Comparison of ENCODE assay signal across 25 mouse cellular contexts in the genomic region with DNA sequence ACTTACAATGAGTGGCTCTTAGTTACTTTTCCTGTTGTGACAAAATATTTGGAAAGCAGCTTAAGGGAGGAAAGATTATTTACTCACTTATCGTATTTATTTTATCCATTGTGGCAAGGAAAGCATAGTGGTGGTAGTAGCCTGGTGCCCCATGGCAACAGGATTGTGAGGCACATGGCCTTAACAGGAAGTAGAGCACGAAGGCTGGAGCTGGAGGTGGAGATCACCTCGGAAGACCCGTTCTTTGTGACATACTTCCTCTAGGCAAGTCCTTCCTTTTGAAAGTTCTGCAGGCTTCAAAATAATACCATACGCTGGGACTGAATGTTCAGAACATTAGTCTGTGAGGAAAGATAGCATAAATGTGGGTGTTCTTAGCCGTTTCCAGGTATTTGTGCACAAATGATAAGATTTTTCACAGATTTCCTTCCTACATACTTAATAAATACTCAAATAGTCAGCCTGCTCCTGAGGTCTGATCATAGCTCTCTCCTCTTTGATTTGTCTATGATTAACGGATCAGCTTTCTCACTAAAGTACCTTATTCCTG.
DNase-seq lines count a peak whose midpoint lies in the region; TF ChIP-seq lines count a peak whose summit lies in the region.
"Had no signal": no experiment of that assay in that cellular context is flagged by ENCODE, and none has a peak within 500 bp of the region (broad histone marks: within the 10 kb centered on the region; RNA-seq: fewer than 3 reads in every experiment).

No protein-coding gene starts in this region.

- peaks cover 13% of the 10 kb centered on the region; the same call in 1 of the 2 replicates for H3K36me3 ChIP-seq in heart, embryonic 10.5 days
- no peaks in the 10 kb centered on the region for H3K36me3 ChIP-seq in testis, adult 2 months (ENCODE audit: control insufficient read depth, insufficient read depth, low read length)
- H3K36me3 ChIP-seq: hindbrain, embryonic 15.5 days; liver, embryonic 12.5 days had no signal

- TF ChIP-seq CTCF in testis, adult 2 months (IDR thresholded peaks at IDR 0.05; ENCODE audit: control insufficient read depth, insufficient read depth, insufficient replicate concordance, low read depth, low read length), result no peak

- TF ChIP-seq POLR2A in testis, adult 2 months (IDR thresholded peaks at IDR 0.05; ENCODE audit: control insufficient read depth, low read depth, low read length), result no peak

- H3K9me3 ChIP-seq in heart, embryonic 10.5 days, result no peaks in the 10 kb centered on the region
- H3K9me3 ChIP-seq: forebrain, embryonic 12.5 days; hindbrain, embryonic 10.5 days; hindbrain, embryonic 15.5 days; limb, embryonic 13.5 days; liver, embryonic 12.5 days had no signal

- H3K27ac ChIP-seq in heart, embryonic 10.5 days, result no peak overlapping the region
- H3K27ac ChIP-seq in testis, adult 2 months (ENCODE audit: control insufficient read depth, insufficient read depth, low read depth, low read length), result no peak overlapping the region
- H3K27ac ChIP-seq: forebrain, embryonic 12.5 days; hindbrain, embryonic 10.5 days; hindbrain, embryonic 15.5 days; left cerebral cortex, adult 2 months; limb, embryonic 13.5 days; liver, embryonic 12.5 days; stomach, postnatal 0 days had no signal

- WGBS in heart, embryonic 10.5 days, result 84% methylated on average over 7 of the region's 7 CpGs

- DNase-seq in heart, adult 8-10 months (ENCODE audit: low spot score), result peak; percentile 47
- DNase-seq in heart, embryonic 10.5 days (ENCODE audit: low spot score), result no peak
- no peak for DNase-seq in testis, postnatal 10 days (ENCODE audit: low spot score)
- DNase-seq in c-Kit-positive CD71-positive TER-119-positive erythroid progenitor cells, embryonic 14.5 days (ENCODE audit: low spot score), result peak; percentile 41
- no peak for DNase-seq in yolk sac, embryonic 10.5 days (ENCODE audit: low spot score)
- no peak for DNase-seq in left cerebral cortex, adult 8-10 months (ENCODE audit: low spot score in 2 of 2)
- DNase-seq: adrenal gland, adult 8-10 months; cerebellum, adult 18-20 months; cerebellum, postnatal 10 days; forebrain, postnatal 0 days; gastrocnemius, postnatal 14 days; kidney, adult 11 months; kidney, postnatal 14 days; lung, postnatal 10 days; right cerebral cortex, adult 18-20 months; right cerebral cortex, postnatal 4 days had no signal

- no peaks in the 10 kb centered on the region for H3K27me3 ChIP-seq in heart, embryonic 10.5 days (ENCODE audit: insufficient read depth, poor library complexity, severe bottlenecking)
- H3K27me3 ChIP-seq in testis, adult 2 months (ENCODE audit: control insufficient read depth, insufficient read depth, low read length), result no peaks in the 10 kb centered on the region
- H3K27me3 ChIP-seq: forebrain, embryonic 12.5 days; hindbrain, embryonic 15.5 days; limb, embryonic 13.5 days; liver, embryonic 12.5 days had no signal

- H3K4me3 ChIP-seq in heart, embryonic 10.5 days, result no peak overlapping the region
- H3K4me3 ChIP-seq in testis, adult 2 months (ENCODE audit: control insufficient read depth, low read depth, low read length), result peak overlapping the region; percentile 63
- H3K4me3 ChIP-seq: erythroblast, embryonic 14.5 days; forebrain, embryonic 12.5 days; hindbrain, embryonic 10.5 days; hindbrain, embryonic 15.5 days; left cerebral cortex, adult 2 months; limb, embryonic 13.5 days; liver, embryonic 12.5 days had no signal

- H3K4me1 ChIP-seq in heart, embryonic 10.5 days, result peaks cover 6% of the 10 kb centered on the region; the same call in 1 of the 2 replicates
- H3K4me1 ChIP-seq in testis, adult 2 months (ENCODE audit: control insufficient read depth, insufficient read depth, low read length), result no peaks in the 10 kb centered on the region
- H3K4me1 ChIP-seq: hindbrain, embryonic 10.5 days had no signal

Comparison
In these comparisons a context has a peak if more than half of its experiments do, and no peak if none do; other contexts are left out.
1. DNase-seq: peak in heart, adult 8-10 months (single experiment) and c-Kit-positive CD71-positive TER-119-positive erythroid progenitor cells, embryonic 14.5 days (single experiment); none in heart, embryonic 10.5 days (single experiment), testis, postnatal 10 days (single experiment), yolk sac, embryonic 10.5 days (single experiment) and left cerebral cortex, adult 8-10 months (0 of 2).